Mouse (Mus musculus): ENCODE measurements around the gene Gm40193. TPM values are rescaled to one million over a fixed set of nuclear protein-coding genes. Genes with fewer than 3 reads are reported as not detected.
A peak's percentile ranks its signal among the peaks of the same experiment; 100 is the strongest.
"Not testable (repeated sequence)": the region's sequence is repeated elsewhere in the genome, so short reads cannot be mapped to it uniquely, and the experiment has no call there.

Gm40193 gene
- polyA plus RNA-seq, 1 experiment from 2014 or later: not detected

GRCm38 (mm10) chr11:70539877-70540587, 7.3 kb upstream of the Gm40193 start, which contains the start of gene Pld2:
Gene Pld2, plus strand, starts transcription at chr11:70540064.
- Histone ChIP-seq H3K4me3 (replicated peaks) (peak within 1 kb of the TSS; percentile 62), H3K4me2 (peak within 1 kb of the TSS; percentile 74), H3K9me3 (replicated peaks) (no peaks in the 10 kb centered on the region), H3K9ac (peak within 1 kb of the TSS; percentile 56), H3K27me3 (peaks cover 56% of the 10 kb centered on the region), H3K36me3 (no peaks in the 10 kb centered on the region), H3K27ac (no peak within 1 kb of the TSS), H3K4me1 (replicated peaks) (peaks cover 15% of the 10 kb centered on the region)
- ATAC-seq (ENCODE audit: low read depth) (peak; percentile 92), DNase-seq (peak; percentile 57)
- WGBS (ENCODE audit: insufficient replicate concordance): under 1% methylated on average over 62 of the region's 65 CpGs

- no peaks in the 10 kb centered on the region for H3K9me3 ChIP-seq (replicated peaks)
- ATAC-seq (ENCODE audit: low read depth): no peak
- H3K9ac ChIP-seq: peak overlapping the region; percentile 36
- DNase-seq: no peak
- WGBS (ENCODE audit: insufficient replicate concordance): 23% methylated on average over 9 of the region's 9 CpGs
- peak overlapping the region; percentile 62 for H3K4me3 ChIP-seq (replicated peaks)
- H3K27me3 ChIP-seq: peaks cover 56% of the 10 kb centered on the region
- peak overlapping the region; percentile 74 for H3K4me2 ChIP-seq
- H3K36me3 ChIP-seq: no peaks in the 10 kb centered on the region
- peaks cover 15% of the 10 kb centered on the region for H3K4me1 ChIP-seq (replicated peaks)
- no peak overlapping the region for H3K27ac ChIP-seq
Measured at GRCm38 (mm10) chr11:70539423-70539822, 6.7 kb upstream of the Gm40193 start.

- not testable (repeated sequence) for DNase-seq; ATAC-seq (ENCODE audit: low read depth); H3K27ac ChIP-seq; H3K4me3 ChIP-seq (replicated peaks); H3K27me3 ChIP-seq; H3K4me1 ChIP-seq (replicated peaks); H3K9ac ChIP-seq; H3K4me2 ChIP-seq; H3K9me3 ChIP-seq (replicated peaks)
- H3K36me3 ChIP-seq: peaks cover 30% of the 10 kb centered on the region
- 72% methylated on average over 2 of the region's 2 CpGs for WGBS (ENCODE audit: insufficient replicate concordance)
Measured at GRCm38 (mm10) chr11:70531065-70531464, 1.7 kb downstream of the Gm40193 start.

GRCm38 (mm10) chr11:70528610-70529009, 4.1 kb downstream of the Gm40193 start:
- Histone ChIP-seq H3K9me3 (replicated peaks) (no peaks in the 10 kb centered on the region), H3K36me3 (peaks cover 31% of the 10 kb centered on the region), H3K4me3 (replicated peaks) (no peak overlapping the region), H3K4me2 (no peak overlapping the region), H3K27ac (no peak overlapping the region), H3K4me1 (replicated peaks) (peaks cover 17% of the 10 kb centered on the region), H3K27me3 (no peaks in the 10 kb centered on the region), H3K9ac (no peak overlapping the region)
- 68% methylated on average over 7 of the region's 7 CpGs for WGBS (ENCODE audit: insufficient replicate concordance)
- ATAC-seq (ENCODE audit: low read depth) (no peak), DNase-seq (no peak)

- ATAC-seq (ENCODE audit: low read depth) (no peak), DNase-seq (no peak)
- WGBS (ENCODE audit: insufficient replicate concordance): 77% methylated on average over 12 of the region's 12 CpGs
- peak overlapping the region; percentile 80 for H3K9ac ChIP-seq
- H3K27ac ChIP-seq: 0 out of 2 replicates have a peak overlapping the region, but pooled peaks have one; percentile 64
- peaks cover 31% of the 10 kb centered on the region for H3K36me3 ChIP-seq
- H3K9me3 ChIP-seq (replicated peaks): no peaks in the 10 kb centered on the region
- H3K4me3 ChIP-seq (replicated peaks): peak overlapping the region; percentile 80
- H3K4me1 ChIP-seq (replicated peaks): peaks cover 17% of the 10 kb centered on the region
- H3K4me2 ChIP-seq: peak overlapping the region; percentile 75
- H3K27me3 ChIP-seq: no peaks in the 10 kb centered on the region
Measured at GRCm38 (mm10) chr11:70526211-70526610, 6.5 kb downstream of the Gm40193 start.

- Histone ChIP-seq H3K9ac (peak overlapping the region; percentile 80), H3K4me3 (replicated peaks) (peak overlapping the region; percentile 80), H3K36me3 (peaks cover 31% of the 10 kb centered on the region), H3K9me3 (replicated peaks) (no peaks in the 10 kb centered on the region), H3K4me1 (replicated peaks) (peaks cover 17% of the 10 kb centered on the region), H3K27me3 (peaks cover 3% of the 10 kb centered on the region), H3K27ac (peak overlapping the region; percentile 64; the same call in 1 of the 2 replicates), H3K4me2 (peak overlapping the region; percentile 75)
- under 1% methylated on average over 12 of the region's 12 CpGs for WGBS (ENCODE audit: insufficient replicate concordance)
- 0 out of 2 replicates have a peak, but pooled peaks have one; percentile 19 for ATAC-seq (ENCODE audit: low read depth)
- DNase-seq: peak; percentile 22
Measured at GRCm38 (mm10) chr11:70525726-70526125, 7.0 kb downstream of the Gm40193 start.

- Histone ChIP-seq H3K9me3 (replicated peaks) (no peaks in the 10 kb centered on the region), H3K4me2 (peak within 1 kb of the TSS; percentile 75), H3K27me3 (peaks cover 8% of the 10 kb centered on the region), H3K4me3 (replicated peaks) (peak within 1 kb of the TSS; percentile 80), H3K36me3 (peaks cover 31% of the 10 kb centered on the region), H3K27ac (peak within 1 kb of the TSS; percentile 64), H3K9ac (peak within 1 kb of the TSS; percentile 80), H3K4me1 (replicated peaks) (peaks cover 20% of the 10 kb centered on the region)
- ATAC-seq (ENCODE audit: low read depth) (peak; percentile 89), DNase-seq (peak; percentile 90)
- WGBS (ENCODE audit: insufficient replicate concordance): under 1% methylated on average over 26 of the region's 26 CpGs
Measured at GRCm38 (mm10) chr11:70525184-70525678, 7.5 kb downstream of the Gm40193 start, which contains the start of gene Psmb6. Gene Psmb6, plus strand, starts transcription at chr11:70525367.

- Histone ChIP-seq H3K4me2 (peak overlapping the region; percentile 75), H3K4me3 (replicated peaks) (peak overlapping the region; percentile 80), H3K4me1 (replicated peaks) (peaks cover 24% of the 10 kb centered on the region), H3K9me3 (replicated peaks) (no peaks in the 10 kb centered on the region), H3K9ac (peak overlapping the region; percentile 30; the same call in 1 of the 2 replicates), H3K27ac (0 out of 2 replicates have a peak overlapping the region, but pooled peaks have one; percentile 25), H3K27me3 (peaks cover 12% of the 10 kb centered on the region), H3K36me3 (peaks cover 31% of the 10 kb centered on the region)
- ATAC-seq (ENCODE audit: low read depth) (peak; percentile 43), DNase-seq (no peak)
- 6% methylated on average over 8 of the region's 8 CpGs for WGBS (ENCODE audit: insufficient replicate concordance)
Measured at GRCm38 (mm10) chr11:70524782-70525181, 8.0 kb downstream of the Gm40193 start.

GRCm38 (mm10) chr11:70523306-70523989, 9.3 kb downstream of the Gm40193 start:
- not testable (repeated sequence) for H3K27ac ChIP-seq; H3K9me3 ChIP-seq (replicated peaks); H3K9ac ChIP-seq; H3K4me3 ChIP-seq (replicated peaks); DNase-seq; H3K4me2 ChIP-seq; ATAC-seq (ENCODE audit: low read depth)
- H3K27me3 ChIP-seq: peaks cover 15% of the 10 kb centered on the region
- WGBS (ENCODE audit: insufficient replicate concordance): 77% methylated on average over 8 of the region's 8 CpGs
- peaks cover 25% of the 10 kb centered on the region for H3K36me3 ChIP-seq
- H3K4me1 ChIP-seq (replicated peaks): peaks cover 37% of the 10 kb centered on the region

- Histone ChIP-seq H3K27me3 (peaks cover 15% of the 10 kb centered on the region), H3K4me1 (replicated peaks) (peaks cover 37% of the 10 kb centered on the region), H3K9me3 (replicated peaks) (no peaks in the 10 kb centered on the region), H3K4me2 (peak overlapping the region; percentile 57), H3K4me3 (replicated peaks) (peak overlapping the region; percentile 43), H3K9ac (peak overlapping the region; percentile 58; the same call in 1 of the 2 replicates), H3K36me3 (no peaks in the 10 kb centered on the region), H3K27ac (peak overlapping the region; percentile 64)
- no peak for DNase-seq
- WGBS (ENCODE audit: insufficient replicate concordance): 28% methylated on average over 41 of the region's 41 CpGs
- peak; percentile 7; the same call in 1 of the 2 replicates for ATAC-seq (ENCODE audit: low read depth)
Measured at GRCm38 (mm10) chr11:70520178-70520769, 12.5 kb downstream of the Gm40193 start.

- Histone ChIP-seq H3K4me2 (peak within 1 kb of the TSS; percentile 57), H3K9me3 (replicated peaks) (no peaks in the 10 kb centered on the region), H3K36me3 (no peaks in the 10 kb centered on the region), H3K27ac (peak within 1 kb of the TSS; percentile 64), H3K4me1 (replicated peaks) (peaks cover 33% of the 10 kb centered on the region), H3K4me3 (replicated peaks) (peak within 1 kb of the TSS; percentile 43), H3K27me3 (peaks cover 15% of the 10 kb centered on the region), H3K9ac (peak within 1 kb of the TSS; percentile 58)
- ATAC-seq (ENCODE audit: low read depth): peak; percentile 44
- no peak for DNase-seq
- WGBS (ENCODE audit: insufficient replicate concordance): 60% methylated on average over 10 of the region's 10 CpGs
Measured at GRCm38 (mm10) chr11:70518923-70519322, 13.8 kb downstream of the Gm40193 start, which contains the start of gene Gltpd2. Gene Gltpd2, plus strand, starts transcription at chr11:70519196.

All from liver, embryonic 13.5 days (tissue).